Mouse (Mus musculus) E14TG2a.4 (cell line): ENCODE data around the gene Tmem238l.

Experiments
- H3K27me3 ChIP-seq: 2 replicates; pipeline ENCODE4 v1.6.1; 2014; ENCODE audit warnings: low read length, control low read depth; ENCODE audit not compliant: insufficient read depth
- H3K36me3 ChIP-seq: 2 replicates; pipeline ENCODE4 v1.6.1; 2014; ENCODE audit warnings: low read length, control low read depth; ENCODE audit not compliant: insufficient read depth
- H3K4me1 ChIP-seq: replicated peaks from 2 replicates; pipeline ENCODE4 v1.6.1; 2014; ENCODE audit warnings: low read depth, low read length, control low read depth
- H3K4me3 ChIP-seq: replicated peaks from 2 replicates; pipeline ENCODE4 v1.5.1; 2014; ENCODE audit warnings: mild to moderate bottlenecking, low read length
- H3K9me3 ChIP-seq: 2 replicates; pipeline ENCODE4 v1.6.1; 2014; ENCODE audit warnings: low read length, control low read depth
- CTCF ChIP-seq: conservative IDR thresholded peaks from 2 replicates; pipeline ENCODE4 v1.5.1; 2014; ENCODE audit warnings: low read length
- NANOG ChIP-seq: IDR thresholded peaks from 2 replicates; pipeline ENCODE4 v1.6.1; 2014; ENCODE audit warnings: borderline replicate concordance, low read length, mixed read lengths
- POU5F1 ChIP-seq: IDR thresholded peaks from 2 replicates; pipeline ENCODE4 v1.6.1; 2014; ENCODE audit warnings: low read length, borderline replicate concordance

The Tmem238l gene

DNA sequence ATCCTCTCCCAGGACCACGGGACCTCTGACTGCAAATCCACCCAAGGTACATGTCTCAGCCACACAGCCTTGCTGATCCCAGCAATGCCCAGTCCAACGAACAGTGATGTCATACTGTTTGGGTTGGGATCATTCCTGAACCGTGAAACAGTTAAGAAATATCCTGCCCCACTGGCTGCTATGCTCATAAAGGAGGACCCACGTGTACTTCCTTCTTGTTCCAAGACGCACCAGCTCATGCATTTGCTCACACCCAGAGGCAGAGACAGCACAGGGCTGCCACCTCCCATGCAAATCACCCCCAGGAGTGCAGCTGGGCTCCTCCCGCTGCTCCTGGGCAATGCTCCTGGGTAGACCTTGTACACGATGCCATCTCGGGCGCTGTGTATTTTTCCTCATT lies at the start of gene Tmem238l:
Gene Tmem238l (plus strand): TSS at position 336 of the 400 bp plus-strand sequence.
- 0 out of 2 replicates have a peak, but pooled peaks cover 3% of the 10 kb centered on the region for H3K36me3 ChIP-seq
- H3K4me1 ChIP-seq: no peaks in the 10 kb centered on the region
- TF ChIP-seq CTCF: no peak
- no peak for TF ChIP-seq POU5F1
- no peak for TF ChIP-seq NANOG
- peaks cover 52% of the 10 kb centered on the region for H3K9me3 ChIP-seq
- H3K27me3 ChIP-seq: peaks cover 4% of the 10 kb centered on the region; the same call in 1 of the 2 replicates
- H3K4me3 ChIP-seq: no peak within 1 kb of the TSS

DNA sequence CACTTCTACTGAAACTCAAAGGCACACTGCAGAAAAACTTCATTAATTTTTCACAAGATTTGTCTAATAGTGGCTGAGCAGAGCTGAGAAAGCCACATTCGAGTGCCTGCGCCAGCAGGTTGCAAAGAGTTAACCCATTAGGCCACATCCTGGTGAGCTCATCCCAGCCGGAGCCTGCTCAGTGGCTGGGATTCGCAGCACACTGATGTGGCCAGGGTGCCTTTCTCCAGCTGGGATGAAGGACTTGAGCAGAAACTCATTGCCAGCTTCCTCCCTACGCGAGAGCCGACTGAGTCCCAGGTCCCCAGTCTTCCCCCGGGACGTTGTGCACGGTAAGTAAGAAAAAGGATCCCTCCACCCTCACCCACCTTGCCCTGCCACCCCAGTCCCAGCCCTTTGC lies 44.6 kb upstream of the Tmem238l start, which contains the start of gene Pirt:
Gene Pirt (plus strand): TSS at position 171 of the 400 bp plus-strand sequence.
- Histone ChIP-seq H3K27me3 (no peaks in the 10 kb centered on the region), H3K36me3 (no peaks in the 10 kb centered on the region), H3K9me3 (no peaks in the 10 kb centered on the region), H3K4me1 (peaks cover 50% of the 10 kb centered on the region), H3K4me3 (peak within 1 kb of the TSS; percentile 69)
- TF ChIP-seq POU5F1: no peak

DNA sequence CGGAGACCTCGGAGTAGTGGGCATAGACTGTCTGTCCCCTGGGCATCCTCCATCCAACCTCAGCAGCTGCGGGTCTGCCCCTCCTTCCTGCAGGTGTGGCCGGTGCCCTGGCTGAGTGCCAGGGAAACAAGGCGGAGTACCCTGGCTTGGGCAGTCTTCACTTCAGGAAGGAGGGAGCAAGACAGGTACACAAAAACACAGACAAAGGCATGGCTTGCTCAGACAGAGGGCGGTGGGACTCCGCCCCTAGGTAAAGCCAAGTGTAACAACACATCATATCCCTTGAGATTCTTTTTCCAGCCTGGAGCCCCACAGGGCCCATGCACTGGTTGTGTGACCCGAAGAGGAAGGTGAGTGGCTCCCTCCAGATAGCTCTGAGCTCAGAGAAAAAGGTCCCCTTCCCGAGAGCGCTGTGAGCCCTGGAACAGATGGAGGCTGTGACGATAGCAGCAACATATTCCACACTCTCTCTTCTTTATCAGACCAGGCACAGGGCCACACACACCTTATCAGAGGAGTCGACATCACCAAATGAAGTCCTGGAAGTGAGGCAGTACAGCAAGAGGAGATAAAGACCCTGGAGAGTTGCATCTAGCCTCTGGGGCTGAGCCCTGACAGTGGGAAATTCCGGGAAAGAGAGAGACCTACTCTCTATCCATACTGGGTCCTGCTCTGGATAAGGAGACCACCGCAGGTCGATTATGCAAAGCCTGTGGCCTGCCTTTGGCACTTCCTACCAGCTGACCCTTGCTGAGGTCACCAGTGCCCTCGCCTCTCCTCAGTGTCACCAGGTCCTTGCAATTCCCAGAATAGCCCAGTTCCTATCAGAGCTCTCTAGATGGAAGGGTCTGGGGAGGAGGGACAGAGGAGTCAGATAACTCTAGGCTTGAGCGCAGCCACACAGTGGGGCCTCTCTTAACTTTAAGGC lies 43.6 kb upstream of the Tmem238l start:
- Histone ChIP-seq H3K4me1 (peaks cover 45% of the 10 kb centered on the region), H3K9me3 (no peaks in the 10 kb centered on the region), H3K27me3 (no peaks in the 10 kb centered on the region), H3K4me3 (peak overlapping the region; percentile 69), H3K36me3 (no peaks in the 10 kb centered on the region)
- TF ChIP-seq CTCF (no peak), POU5F1 (no peak), NANOG (no peak)

DNA sequence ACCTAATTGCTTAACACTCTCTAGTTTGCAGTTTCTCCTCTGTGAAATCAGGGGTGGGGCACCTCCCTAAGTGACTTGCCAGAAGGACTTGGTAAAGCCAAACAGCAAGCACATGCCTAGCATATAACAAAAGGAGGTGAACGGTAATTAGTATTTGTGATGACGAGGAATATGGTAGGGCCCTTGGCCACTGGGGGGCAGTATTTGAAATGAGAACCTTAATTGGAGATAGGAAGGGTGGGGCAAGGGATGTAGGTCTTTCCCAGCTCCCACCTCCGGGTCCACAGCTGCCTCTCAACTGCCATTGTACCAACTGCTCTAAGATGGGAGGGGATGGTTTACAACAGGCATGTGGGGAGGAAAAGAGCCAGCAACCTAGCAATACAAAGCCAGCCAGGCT lies 42.2 kb upstream of the Tmem238l start:
- no peaks in the 10 kb centered on the region for H3K36me3 ChIP-seq
- no peak overlapping the region for H3K4me3 ChIP-seq
- no peaks in the 10 kb centered on the region for H3K27me3 ChIP-seq
- H3K9me3 ChIP-seq: no peaks in the 10 kb centered on the region
- H3K4me1 ChIP-seq: peaks cover 56% of the 10 kb centered on the region
- TF ChIP-seq POU5F1 (no peak), CTCF (peak; percentile 66)

DNA sequence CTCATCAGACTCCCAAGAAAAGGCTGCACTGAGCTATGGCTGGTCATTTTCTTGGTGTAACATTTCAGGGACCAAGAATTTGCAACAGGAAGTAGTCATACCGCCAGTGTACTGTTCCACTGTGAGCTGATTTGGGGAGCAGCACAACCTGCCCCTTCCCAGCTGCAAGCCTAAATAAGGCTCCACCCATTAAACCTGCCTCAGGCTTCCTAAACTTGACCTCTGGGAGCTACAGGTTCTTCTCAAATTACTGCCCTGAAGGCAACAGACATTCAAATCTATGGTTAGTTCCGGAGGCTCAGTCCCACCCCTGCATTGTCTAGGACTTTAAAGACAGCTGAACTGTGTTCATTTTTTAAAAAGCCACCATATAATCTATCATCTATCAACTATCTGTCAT lies 36.4 kb upstream of the Tmem238l start:
- Histone ChIP-seq H3K36me3 (no peaks in the 10 kb centered on the region), H3K27me3 (no peaks in the 10 kb centered on the region), H3K4me1 (peaks cover 75% of the 10 kb centered on the region), H3K4me3 (peak overlapping the region; percentile 35; the same call in 1 of the 2 replicates), H3K9me3 (no peaks in the 10 kb centered on the region)
- TF ChIP-seq CTCF (no peak), NANOG (no peak), POU5F1 (no peak)

DNA sequence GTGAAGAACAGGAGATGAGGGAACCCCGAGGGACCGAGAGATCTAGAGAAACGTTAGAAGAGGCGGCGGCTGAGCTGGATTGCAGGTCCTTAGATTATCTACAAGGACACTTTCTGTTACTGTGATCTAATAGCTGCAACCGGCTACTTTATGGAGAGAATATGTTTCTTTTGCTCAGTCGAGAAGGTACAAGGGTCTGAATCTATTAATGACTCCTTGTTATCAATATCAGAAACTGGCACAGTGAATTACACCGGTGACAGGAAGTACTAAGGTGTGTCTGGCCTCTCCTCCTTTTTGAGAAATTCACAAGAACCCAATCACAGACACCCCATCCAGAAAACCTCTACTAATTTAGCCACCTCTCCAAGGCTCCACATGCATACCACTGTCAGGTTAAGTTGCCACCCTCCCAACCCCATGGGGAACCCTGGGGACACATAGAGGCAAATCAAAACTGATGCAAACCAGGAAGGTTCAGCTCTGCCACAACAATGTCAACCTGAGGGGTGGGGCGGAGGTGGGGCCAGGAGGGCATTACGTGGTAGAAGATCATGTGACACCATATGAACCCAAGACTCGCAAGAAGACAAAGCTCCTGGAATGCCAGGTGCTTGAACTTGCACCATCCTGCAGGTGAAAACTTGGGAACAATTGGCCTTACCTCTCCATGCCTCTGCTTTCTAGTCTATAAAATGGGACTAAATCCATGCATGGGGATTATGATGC lies 32.2 kb upstream of the Tmem238l start:
- H3K4me1 ChIP-seq: peaks cover 85% of the 10 kb centered on the region
- peaks cover 14% of the 10 kb centered on the region for H3K36me3 ChIP-seq
- peak overlapping the region; percentile 39; the same call in 1 of the 2 replicates for H3K4me3 ChIP-seq
- TF ChIP-seq POU5F1 (no peak), CTCF (no peak), NANOG (no peak)
- no peaks in the 10 kb centered on the region for H3K27me3 ChIP-seq
- H3K9me3 ChIP-seq: 0 out of 2 replicates have a peak, but pooled peaks cover 5% of the 10 kb centered on the region

DNA sequence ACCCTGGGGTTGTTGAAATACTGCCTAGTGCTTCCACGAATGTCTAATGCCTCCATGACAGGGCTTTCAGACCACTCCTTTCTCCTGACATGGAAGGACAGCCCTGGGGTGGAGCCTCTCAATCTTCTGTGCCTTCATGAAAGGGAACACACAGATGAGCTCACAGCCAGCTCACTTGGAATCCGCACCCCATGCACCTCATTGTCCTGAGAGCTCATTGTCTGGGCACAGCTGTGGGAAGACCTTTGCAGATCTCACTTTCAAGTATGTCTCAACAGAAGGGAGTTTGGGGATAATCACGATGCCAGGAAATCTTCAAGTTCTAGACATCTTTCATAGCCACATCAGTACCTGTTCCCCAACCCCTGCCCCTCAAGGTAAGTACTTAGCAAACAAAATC lies 28.1 kb upstream of the Tmem238l start:
- Histone ChIP-seq H3K27me3 (no peaks in the 10 kb centered on the region), H3K36me3 (peaks cover 14% of the 10 kb centered on the region), H3K4me3 (no peak overlapping the region), H3K9me3 (peaks cover 17% of the 10 kb centered on the region; the same call in 1 of the 2 replicates), H3K4me1 (peaks cover 84% of the 10 kb centered on the region)
- TF ChIP-seq CTCF (no peak), NANOG (no peak), POU5F1 (no peak)

DNA sequence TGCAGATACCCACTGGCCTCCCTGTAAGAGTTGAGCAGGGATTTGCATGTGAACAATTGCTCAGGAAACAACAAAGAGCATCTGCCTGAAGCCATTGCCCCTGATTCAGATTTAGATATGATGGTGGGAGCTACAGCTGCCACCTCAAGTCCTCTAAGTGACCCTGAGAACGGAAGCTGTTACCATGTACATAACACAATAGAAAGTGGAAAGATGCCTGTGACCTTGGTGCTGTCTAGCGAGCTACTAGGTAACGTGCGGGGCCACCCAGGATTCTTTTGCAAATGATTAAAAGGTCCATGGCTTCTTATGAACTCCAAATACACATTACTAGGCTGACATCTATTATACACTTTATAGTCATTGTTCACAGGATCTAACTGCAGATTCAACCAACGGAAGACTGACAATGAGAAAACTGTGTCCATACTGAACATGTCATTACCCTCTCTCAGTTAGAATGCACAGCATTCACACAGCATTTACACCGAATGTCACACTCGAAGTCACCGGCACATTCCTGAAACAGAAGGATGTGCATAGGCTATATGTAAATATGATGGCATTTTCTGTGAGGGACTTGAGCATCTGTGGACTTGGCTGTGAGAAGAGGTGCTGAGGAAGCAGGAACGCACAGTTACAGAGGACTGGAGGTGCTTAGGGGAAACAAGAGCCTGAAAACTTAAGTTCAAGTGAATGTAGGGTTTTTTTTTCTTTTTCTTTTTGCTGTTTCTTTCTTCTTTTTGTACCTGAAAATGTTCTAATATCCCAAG lies 23.4 kb upstream of the Tmem238l start:
- Histone ChIP-seq H3K4me3 (0 out of 2 replicates have a peak overlapping the region, but pooled peaks have one; percentile 11), H3K9me3 (peaks cover 49% of the 10 kb centered on the region), H3K27me3 (no peaks in the 10 kb centered on the region), H3K36me3 (peaks cover 5% of the 10 kb centered on the region), H3K4me1 (peaks cover 60% of the 10 kb centered on the region)
- no peak for TF ChIP-seq CTCF
- no peak for TF ChIP-seq POU5F1
- peak; percentile 42; the same call in 1 of the 2 replicates for TF ChIP-seq NANOG
